Mouse (Mus musculus) spleen, adult 2 months (tissue): ENCODE data around the gene Upp2.

Source experiments
- CTCF ChIP-seq: fragments of 200-500 bp; IDR thresholded peaks from 2 replicates; pipeline ENCODE4 v1.5.1; 2011; ENCODE audit warnings: mild to moderate bottlenecking, inconsistent platforms; ENCODE audit not compliant: insufficient read depth, insufficient read length, insufficient replicate concordance; ENCODE audit errors: extremely low read depth
- POLR2A ChIP-seq: fragments of 200-500 bp; IDR thresholded peaks from 2 replicates; pipeline ENCODE4 v1.6.1; 2011; ENCODE audit warnings: low read depth, low read length, inconsistent platforms

- no peak for TF ChIP-seq CTCF
- no peak for TF ChIP-seq POLR2A
These were observed 144.4 kb downstream of the Upp2 start for GRCm38 (mm10) chr2:58711491-58711890.
